Mouse (Mus musculus) stomach, postnatal 0 days (tissue): ENCODE results near the gene Sowaha. TPM values are rescaled to one million over a fixed set of nuclear protein-coding genes. Genes with fewer than 3 reads are reported as not detected.

Experiments used
- ATAC-seq: fragments of 200-750 bp; cut with Nextera tagmentation; 2 replicates; pipeline ENCODE4 v1.8.0; 2017; ENCODE audit not compliant: low FRiP score, low TSS enrichment
- DNase-seq: peaks from one replicate; pipeline ENCODE4 v3.0.0-alpha.2; 2016; ENCODE audit warnings: low spot score
- H3K27ac ChIP-seq: fragments of 300-500 bp; sonication (generic); replicated peaks from 2 replicates; pipeline ENCODE4 v1.5.1; 2014; ENCODE audit warnings: mild to moderate bottlenecking, control low read depth
- H3K27me3 ChIP-seq: fragments of 300-500 bp; sonication (generic); 2 replicates; pipeline ENCODE4 v1.6.1; 2014; ENCODE audit warnings: low read length; ENCODE audit not compliant: control insufficient read depth, insufficient read depth
- H3K36me3 ChIP-seq: fragments of 300-500 bp; sonication (generic); 2 replicates; pipeline ENCODE4 v1.6.1; 2014; ENCODE audit warnings: low read length, mixed read lengths; ENCODE audit not compliant: control insufficient read depth, insufficient read depth
- H3K4me1 ChIP-seq: fragments of 300-500 bp; sonication (generic); replicated peaks from 2 replicates; pipeline ENCODE4 v1.6.1; 2014; ENCODE audit warnings: antibody characterized with exemption; ENCODE audit not compliant: control insufficient read depth, insufficient read depth
- H3K4me2 ChIP-seq: fragments of 300-500 bp; sonication (generic); replicated peaks from 2 replicates; pipeline ENCODE4 v1.6.1; 2014; ENCODE audit warnings: low read depth, mild to moderate bottlenecking, control low read depth, moderate library complexity
- H3K4me3 ChIP-seq: fragments of 300-500 bp; sonication (generic); 2 replicates; pipeline ENCODE4 v1.5.1; 2014; ENCODE audit warnings: low read depth, low read length, control low read depth
- H3K9ac ChIP-seq: fragments of 300-500 bp; sonication (generic); 2 replicates; pipeline ENCODE4 v1.6.1; 2014; ENCODE audit warnings: mild to moderate bottlenecking, low read length, control low read depth, mixed read lengths
- H3K9me3 ChIP-seq: fragments of 300-500 bp; sonication (generic); 2 replicates; pipeline ENCODE4 v1.6.1; 2016; ENCODE audit warnings: low read length; ENCODE audit not compliant: control insufficient read depth
- CTCF ChIP-seq: IDR thresholded peaks from 2 replicates; pipeline ENCODE4 v1.5.1; 2016; ENCODE audit warnings: antibody characterized with exemption, low read depth, mild to moderate bottlenecking, moderate library complexity
- EP300 ChIP-seq: optimal IDR thresholded peaks from 2 replicates; pipeline ENCODE3; 2016; ENCODE audit warnings: antibody characterized with exemption
- WGBS: fragments of 180-500 bp; shearing (Covaris S2); extraction: QIAGEN DNeasy Blood & Tissue Kit; methylation state at CpG from one replicate; pipeline ENCODE4 v1.1.7; 2014; 5-methylcytosine and 5-hydroxymethylcytosine counted together
- polyA plus RNA-seq: library from polyadenylated mRNA; unstranded; fragments of >200 nt; fragmentation: Nextera tagmentation; extraction: Ambion mirVana; gene quantifications from 2 replicates; pipeline ENCODE4 v1.2.1, GENCODE M21; 2015

The Sowaha gene
- polyA plus RNA-seq, 1 experiment from 2014 or later = 0.91 TPM

- H3K4me1 ChIP-seq = no peaks in the 10 kb centered on the region
- no peak overlapping the region for H3K27ac ChIP-seq
- DNase-seq = no peak
- no peak for ATAC-seq
- no peak overlapping the region for H3K9ac ChIP-seq
- no peak overlapping the region for H3K4me2 ChIP-seq
- no peaks in the 10 kb centered on the region for H3K9me3 ChIP-seq
- no peaks in the 10 kb centered on the region for H3K36me3 ChIP-seq
- no peaks in the 10 kb centered on the region for H3K27me3 ChIP-seq
- TF ChIP-seq CTCF (no peak), EP300 (no peak)
- H3K4me3 ChIP-seq = no peak overlapping the region
- WGBS = 65% methylated on average over 5 of the region's 5 CpGs
Measured at GRCm38 (mm10) chr11:53453031-53453430, 27.0 kb downstream of the Sowaha start.

GRCm38 (mm10) chr11:53452396-53452795 lies 27.7 kb downstream of the Sowaha start:
- no peak for DNase-seq
- Histone ChIP-seq H3K9ac (no peak overlapping the region), H3K27ac (no peak overlapping the region), H3K36me3 (no peaks in the 10 kb centered on the region), H3K4me1 (no peaks in the 10 kb centered on the region), H3K9me3 (no peaks in the 10 kb centered on the region), H3K4me2 (no peak overlapping the region), H3K27me3 (no peaks in the 10 kb centered on the region), H3K4me3 (no peak overlapping the region)
- ATAC-seq = no peak
- 97% methylated on average over 9 of the region's 9 CpGs for WGBS
- no peak for TF ChIP-seq CTCF
- no peak for TF ChIP-seq EP300

- Histone ChIP-seq H3K4me3 (no peak overlapping the region), H3K36me3 (no peaks in the 10 kb centered on the region), H3K27me3 (no peaks in the 10 kb centered on the region), H3K9me3 (no peaks in the 10 kb centered on the region), H3K4me2 (no peak overlapping the region), H3K9ac (no peak overlapping the region), H3K4me1 (no peaks in the 10 kb centered on the region), H3K27ac (no peak overlapping the region)
- no peak for TF ChIP-seq EP300
- TF ChIP-seq CTCF = no peak
- DNase-seq (no peak), ATAC-seq (peak; percentile 54; the same call in 1 of the 2 replicates)
- 27% methylated on average over 2 of the region's 2 CpGs for WGBS
Measured at GRCm38 (mm10) chr11:53451361-53451760, 28.7 kb downstream of the Sowaha start.

GRCm38 (mm10) chr11:53450070-53450705 lies 29.9 kb downstream of the Sowaha start:
- DNase-seq (no peak), ATAC-seq (0 out of 2 replicates have a peak, but pooled peaks have one; percentile 16)
- Histone ChIP-seq H3K27ac (no peak overlapping the region), H3K9ac (no peak overlapping the region), H3K4me3 (no peak overlapping the region), H3K4me1 (no peaks in the 10 kb centered on the region), H3K36me3 (no peaks in the 10 kb centered on the region), H3K27me3 (no peaks in the 10 kb centered on the region), H3K4me2 (no peak overlapping the region), H3K9me3 (no peaks in the 10 kb centered on the region)
- 30% methylated on average over 15 of the region's 15 CpGs for WGBS
- TF ChIP-seq CTCF (no peak), EP300 (no peak)

GRCm38 (mm10) chr11:53448529-53448928 lies 31.5 kb downstream of the Sowaha start:
- Histone ChIP-seq H3K9ac (no peak overlapping the region), H3K4me2 (no peak overlapping the region), H3K36me3 (no peaks in the 10 kb centered on the region), H3K4me3 (no peak overlapping the region), H3K9me3 (no peaks in the 10 kb centered on the region), H3K4me1 (no peaks in the 10 kb centered on the region), H3K27me3 (no peaks in the 10 kb centered on the region), H3K27ac (no peak overlapping the region)
- TF ChIP-seq CTCF (no peak), EP300 (no peak)
- DNase-seq = no peak
- 52% methylated on average over 1 of the region's 1 CpGs for WGBS
- no peak for ATAC-seq

- H3K27ac ChIP-seq = no peak overlapping the region
- no peak overlapping the region for H3K9ac ChIP-seq
- TF ChIP-seq EP300 (no peak), CTCF (no peak)
- DNase-seq (no peak), ATAC-seq (no peak)
- no peaks in the 10 kb centered on the region for H3K4me1 ChIP-seq
- H3K4me2 ChIP-seq = no peak overlapping the region
- H3K4me3 ChIP-seq = no peak overlapping the region
- no peaks in the 10 kb centered on the region for H3K9me3 ChIP-seq
- 82% methylated on average over 8 of the region's 8 CpGs for WGBS
- no peaks in the 10 kb centered on the region for H3K27me3 ChIP-seq
- H3K36me3 ChIP-seq = no peaks in the 10 kb centered on the region
Measured at GRCm38 (mm10) chr11:53447996-53448395, 32.1 kb downstream of the Sowaha start.
